Mouse (Mus musculus) liver, embryonic 18 days (tissue): ENCODE data around the gene Isca2. TPM values are rescaled to one million over a fixed set of nuclear protein-coding genes. Genes with fewer than 3 reads are reported as not detected.

Experiments used
- polyA plus RNA-seq: library from polyadenylated mRNA; depleted of rRNA; stranded (reverse); fragments of >200 nt; gene quantifications from 2 replicates; pipeline ENCODE4 v1.2.3, GENCODE M21; 2012; rRNA removed

Isca2 gene
- polyA plus RNA-seq: 60.1 and 66.6 TPM in 2 replicates

GRCm38 (mm10) chr12:84772726-84773441 lies at the start of gene Isca2, which contains the start of gene Npc2:
TSS of gene Isca2 (plus strand) at chr12:84773251.
TSS of gene Npc2 (minus strand) at chr12:84773152.

Other genes with a start within 250 kb of the Isca2 start
- gene Vsx2, start 203.5 kb upstream of the Isca2 start, polyA plus RNA-seq: not detected in 2 replicates
- 4.5 and 5.5 TPM in 2 replicates for gene Abcd4, start 155.8 kb upstream of the Isca2 start, polyA plus RNA-seq
- gene Vrtn, start 132.2 kb upstream of the Isca2 start, polyA plus RNA-seq: not detected in 2 replicates
- gene Syndig1l, start 74.4 kb upstream of the Isca2 start, polyA plus RNA-seq: 0.08 TPM in 2 replicates
- gene Npc2, start 99 bp upstream of the Isca2 start, polyA plus RNA-seq: 43.3 and 50.5 TPM in 2 replicates
- gene Ltbp2, start 103.3 kb downstream of the Isca2 start, polyA plus RNA-seq: 1.1 and 1.5 TPM in 2 replicates
- gene Fcf1, start 197.6 kb downstream of the Isca2 start, polyA plus RNA-seq: 56.7 and 60.1 TPM in 2 replicates
- gene Arel1, start 197.6 kb downstream of the Isca2 start, polyA plus RNA-seq: 12.9 and 13.9 TPM in 2 replicates
- gene Ylpm1, start 223.1 kb downstream of the Isca2 start, polyA plus RNA-seq: 6.1 and 8.8 TPM in 2 replicates